Mouse (Mus musculus) hindbrain, embryonic 15.5 days (tissue): ENCODE data around the gene Pacs1. TPM values are rescaled to one million over a fixed set of nuclear protein-coding genes. Genes with fewer than 3 reads are reported as not detected.

Experiments used
- ATAC-seq: fragments of 200-750 bp; cut with Nextera tagmentation; 2 replicates; pipeline ENCODE4 v1.8.0; 2017; ENCODE audit warnings: low read depth, moderate number of reproducible peaks, moderate TSS enrichment; ENCODE audit not compliant: low FRiP score
- H3K27ac ChIP-seq: fragments of 300-500 bp; sonication (generic); replicated peaks from 2 replicates; pipeline ENCODE4 v1.5.1; 2015; ENCODE audit warnings: mild to moderate bottlenecking, inconsistent platforms
- H3K27me3 ChIP-seq: fragments of 300-500 bp; sonication (generic); 2 replicates; pipeline ENCODE4 v1.6.1; 2015; ENCODE audit warnings: control low read depth, inconsistent platforms
- H3K36me3 ChIP-seq: fragments of 300-500 bp; sonication (generic); 2 replicates; pipeline ENCODE4 v1.6.1; 2015; ENCODE audit warnings: control low read depth, inconsistent platforms
- H3K4me1 ChIP-seq: fragments of 300-500 bp; sonication (generic); replicated peaks from 2 replicates; pipeline ENCODE4 v1.6.1; 2015; ENCODE audit warnings: control low read depth, inconsistent platforms
- H3K4me2 ChIP-seq: fragments of 300-500 bp; sonication (generic); 2 replicates; pipeline ENCODE4 v1.6.1; 2015; ENCODE audit warnings: moderate library complexity, mild to moderate bottlenecking, inconsistent platforms
- H3K4me3 ChIP-seq: fragments of 300-500 bp; sonication (generic); 2 replicates; pipeline ENCODE4 v1.5.1; 2015; ENCODE audit warnings: mild to moderate bottlenecking, inconsistent platforms
- H3K9ac ChIP-seq: fragments of 300-500 bp; sonication (generic); 2 replicates; pipeline ENCODE4 v1.6.1; 2015; ENCODE audit warnings: inconsistent platforms
- H3K9me3 ChIP-seq: fragments of 300-500 bp; sonication (generic); 2 replicates; pipeline ENCODE4 v1.6.1; 2016; ENCODE audit warnings: control low read depth, inconsistent platforms
- WGBS: fragments of 180-500 bp; shearing (Covaris S2); methylation state at CpG from one replicate; pipeline ENCODE4 v1.1.7; 2015; 5-methylcytosine and 5-hydroxymethylcytosine counted together
- polyA plus RNA-seq: library from polyadenylated mRNA; unstranded; fragments of >200 nt; fragmentation: Nextera tagmentation; extraction: Ambion mirVana; gene quantifications from 2 replicates; pipeline ENCODE4 v1.2.1, GENCODE M21; 2015

Gene Pacs1
- polyA plus RNA-seq, 1 experiment from 2014 or later: 58.3 TPM

DNA sequence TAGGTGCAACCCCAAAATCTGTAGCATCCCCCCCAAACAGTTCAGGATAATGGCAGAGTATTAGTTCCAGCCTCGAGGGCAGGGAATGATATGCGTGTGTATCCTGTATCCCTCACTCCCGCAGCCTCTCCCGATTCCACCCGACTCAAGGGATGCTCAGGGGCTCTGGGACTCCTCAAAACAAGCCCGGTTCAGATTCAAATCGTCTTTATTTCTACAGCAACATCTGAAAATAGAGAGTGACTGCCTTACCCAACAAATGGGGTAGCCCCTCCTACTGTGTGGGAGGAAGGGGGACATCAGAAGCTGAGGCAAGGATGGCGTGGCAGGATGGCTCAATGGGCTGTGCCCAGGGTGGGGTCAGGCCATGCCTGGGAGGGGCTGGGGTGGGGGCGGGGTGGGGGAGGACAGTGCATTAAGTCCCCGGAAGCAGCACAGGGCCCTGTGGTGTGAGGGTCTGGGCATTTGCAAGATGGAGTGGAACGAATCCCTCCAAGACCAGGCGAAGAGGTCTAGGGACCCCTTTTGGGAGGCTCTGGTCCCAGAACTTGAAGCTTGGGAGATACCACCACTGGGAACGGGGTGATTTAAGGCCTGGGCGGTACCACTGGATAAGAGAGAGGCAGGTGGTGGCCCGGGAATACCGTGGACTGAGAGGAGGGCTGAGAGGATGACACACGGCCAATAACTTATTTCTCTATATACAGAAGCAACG lies 165.2 kb downstream of the Pacs1 start:
- no peak overlapping the region for H3K9ac ChIP-seq
- no peak overlapping the region for H3K4me3 ChIP-seq
- ATAC-seq: peak; percentile 7; the same call in 1 of the 2 replicates
- H3K4me1 ChIP-seq: peaks cover 20% of the 10 kb centered on the region
- no peaks in the 10 kb centered on the region for H3K9me3 ChIP-seq
- H3K27me3 ChIP-seq: no peaks in the 10 kb centered on the region
- WGBS: 76% methylated on average over 18 of the region's 18 CpGs
- no peak overlapping the region for H3K4me2 ChIP-seq
- no peak overlapping the region for H3K27ac ChIP-seq
- peaks cover 65% of the 10 kb centered on the region for H3K36me3 ChIP-seq

DNA sequence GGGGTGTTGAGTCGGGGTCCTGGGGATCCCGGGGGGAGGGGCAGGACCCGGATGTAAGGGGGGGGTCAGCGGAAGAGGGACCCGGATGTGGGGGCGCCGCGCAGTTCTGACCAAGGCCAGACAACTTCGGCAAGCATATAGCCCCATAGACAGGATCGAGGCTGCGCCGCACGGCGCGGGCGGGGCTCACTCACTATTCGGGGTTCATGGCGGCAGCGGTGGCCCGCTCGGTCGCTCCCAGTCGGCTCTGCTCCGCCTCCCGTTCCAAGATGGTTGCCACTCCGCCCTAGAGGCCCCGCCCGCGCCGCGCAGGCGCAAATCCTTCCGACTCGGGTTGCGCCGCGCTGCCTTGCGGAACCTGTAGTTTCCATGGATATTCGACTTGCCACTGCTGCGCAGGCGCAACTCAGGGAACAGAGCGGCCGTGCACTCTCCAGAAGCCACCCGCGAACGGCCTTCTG lies 166.2 kb downstream of the Pacs1 start, which contains the start of gene Rab1b:
TSS of gene Rab1b (minus strand) at position 342 of the 461 bp plus-strand sequence.
- peak within 1 kb of the TSS; percentile 87 for H3K4me2 ChIP-seq
- peak within 1 kb of the TSS; percentile 99 for H3K27ac ChIP-seq
- no peaks in the 10 kb centered on the region for H3K9me3 ChIP-seq
- peak within 1 kb of the TSS; percentile 74 for H3K4me3 ChIP-seq
- ATAC-seq: peak; percentile 93
- under 1% methylated on average over 46 of the region's 46 CpGs for WGBS
- H3K9ac ChIP-seq: peak within 1 kb of the TSS; percentile 89
- peaks cover 20% of the 10 kb centered on the region for H3K4me1 ChIP-seq
- H3K36me3 ChIP-seq: peaks cover 65% of the 10 kb centered on the region
- no peaks in the 10 kb centered on the region for H3K27me3 ChIP-seq

DNA sequence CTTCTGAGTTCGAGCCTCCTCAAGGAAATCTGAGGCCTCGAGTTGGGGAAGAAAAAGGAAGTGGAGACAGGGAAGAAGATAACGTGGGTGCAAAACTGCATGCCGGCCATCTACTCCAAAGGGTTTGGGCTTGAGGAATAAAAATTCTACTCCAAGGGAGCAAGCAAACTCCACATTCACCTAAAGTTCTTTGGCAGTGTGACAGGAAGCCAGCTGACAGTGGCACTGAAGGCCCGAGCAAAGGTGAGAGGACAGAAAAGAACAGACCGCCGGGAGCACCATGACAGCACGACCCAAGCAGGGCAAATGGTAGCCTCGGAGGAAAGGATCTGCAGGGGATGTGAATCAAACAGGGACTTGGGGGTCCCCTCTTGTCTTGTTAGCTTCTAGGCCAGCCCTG lies 166.8 kb downstream of the Pacs1 start:
- H3K4me3 ChIP-seq: peak overlapping the region; percentile 74
- no peaks in the 10 kb centered on the region for H3K27me3 ChIP-seq
- H3K4me2 ChIP-seq: peak overlapping the region; percentile 87
- peak overlapping the region; percentile 89 for H3K9ac ChIP-seq
- H3K36me3 ChIP-seq: peaks cover 62% of the 10 kb centered on the region
- peaks cover 20% of the 10 kb centered on the region for H3K4me1 ChIP-seq
- 25% methylated on average over 9 of the region's 9 CpGs for WGBS
- ATAC-seq: no peak
- H3K9me3 ChIP-seq: no peaks in the 10 kb centered on the region
- H3K27ac ChIP-seq: peak overlapping the region; percentile 99

DNA sequence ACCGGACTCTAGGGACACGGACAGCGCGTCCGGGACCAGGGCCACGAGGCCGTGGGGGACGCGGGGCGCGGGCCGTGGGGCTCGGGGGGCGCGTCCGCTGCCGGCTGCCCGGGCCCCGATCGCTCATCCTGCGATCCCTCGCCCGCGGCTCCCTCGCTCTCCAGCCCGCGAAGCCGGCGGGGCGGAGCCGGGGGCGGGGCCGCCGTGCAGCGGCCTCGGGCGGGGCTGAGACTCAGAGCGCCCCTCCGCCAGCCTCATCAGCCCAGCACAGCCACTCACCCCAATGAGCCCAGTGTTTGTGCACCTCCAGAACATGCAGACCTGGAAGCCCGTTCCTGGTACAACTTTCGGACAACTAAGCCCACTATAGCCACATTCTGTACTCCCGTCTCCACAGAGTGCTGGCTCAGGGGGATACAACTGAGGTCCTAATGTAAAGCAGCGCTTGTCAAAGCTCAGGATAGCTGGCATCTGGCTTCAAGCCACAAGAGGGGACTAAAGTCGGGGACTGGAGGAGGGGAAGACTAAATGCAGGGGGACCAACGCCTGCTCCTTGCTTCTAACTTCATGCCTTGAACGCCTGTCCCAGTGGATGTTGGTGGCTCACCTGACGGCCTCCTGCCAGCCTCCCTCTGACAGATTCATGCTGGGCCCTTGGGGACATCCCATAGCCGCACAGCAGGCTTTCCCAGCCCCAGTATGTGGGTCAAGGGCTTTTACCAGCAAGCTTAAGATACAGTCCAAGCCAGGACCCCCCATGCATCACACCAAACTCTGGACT lies 174.4 kb downstream of the Pacs1 start, which contains the start of gene Cnih2:
TSS of gene Cnih2 (minus strand) at position 159 of the 781 bp plus-strand sequence.
- ATAC-seq: peak; percentile 68
- WGBS: 1% methylated on average over 41 of the region's 48 CpGs
- peak within 1 kb of the TSS; percentile 87 for H3K4me2 ChIP-seq
- H3K4me1 ChIP-seq: peaks cover 56% of the 10 kb centered on the region
- H3K9ac ChIP-seq: peak within 1 kb of the TSS; percentile 99
- peaks cover 35% of the 10 kb centered on the region for H3K36me3 ChIP-seq
- peak within 1 kb of the TSS; percentile 91 for H3K4me3 ChIP-seq
- H3K9me3 ChIP-seq: no peaks in the 10 kb centered on the region
- peak within 1 kb of the TSS; percentile 97 for H3K27ac ChIP-seq
- no peaks in the 10 kb centered on the region for H3K27me3 ChIP-seq

DNA sequence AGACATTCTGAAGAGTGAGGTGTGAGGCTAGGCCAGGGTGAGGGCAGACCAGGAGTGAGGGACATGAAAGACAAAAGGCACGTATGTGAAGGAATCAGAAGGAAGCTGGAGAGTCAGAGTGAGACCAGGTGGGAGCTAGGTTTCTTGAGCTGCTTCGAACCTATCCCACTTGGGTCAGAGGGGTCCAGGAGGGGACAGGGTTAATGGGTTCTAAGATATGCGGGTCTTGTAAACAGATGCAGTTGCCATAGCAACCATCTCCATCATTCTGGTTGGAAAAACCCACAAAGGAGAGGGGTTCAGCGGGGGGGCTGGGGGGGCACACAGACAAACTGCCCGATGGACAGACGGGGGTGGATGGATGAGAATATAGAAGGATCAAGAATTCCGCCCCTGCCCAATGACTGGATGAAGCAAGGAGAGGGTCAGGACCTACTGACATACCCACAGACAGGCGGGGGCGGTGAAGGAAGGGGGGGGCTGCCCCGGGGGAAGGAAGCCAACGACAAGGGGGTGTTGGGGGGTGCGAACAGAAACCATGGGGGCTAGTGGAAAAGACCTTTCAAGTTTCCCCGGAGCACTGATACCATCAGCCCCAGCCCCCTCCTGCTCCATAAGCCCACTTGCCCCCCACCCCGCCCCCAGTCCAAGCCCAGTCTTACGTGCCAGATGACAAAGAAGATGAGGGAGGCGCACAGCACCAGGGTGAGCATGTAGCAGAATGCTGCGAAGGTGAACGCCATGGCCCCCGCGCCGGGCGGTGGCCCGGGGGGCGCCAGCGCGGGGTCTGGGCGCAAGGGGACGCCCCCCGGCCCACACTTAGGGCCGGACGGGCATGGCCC lies 175.2 kb downstream of the Pacs1 start:
- Histone ChIP-seq H3K9ac (peak overlapping the region; percentile 99), H3K4me3 (peak overlapping the region; percentile 91), H3K27ac (peak overlapping the region; percentile 97), H3K9me3 (no peaks in the 10 kb centered on the region), H3K36me3 (peaks cover 34% of the 10 kb centered on the region), H3K27me3 (no peaks in the 10 kb centered on the region), H3K4me2 (peak overlapping the region; percentile 87), H3K4me1 (peaks cover 63% of the 10 kb centered on the region)
- peak; percentile 39 for ATAC-seq
- WGBS: 2% methylated on average over 21 of the region's 31 CpGs

DNA sequence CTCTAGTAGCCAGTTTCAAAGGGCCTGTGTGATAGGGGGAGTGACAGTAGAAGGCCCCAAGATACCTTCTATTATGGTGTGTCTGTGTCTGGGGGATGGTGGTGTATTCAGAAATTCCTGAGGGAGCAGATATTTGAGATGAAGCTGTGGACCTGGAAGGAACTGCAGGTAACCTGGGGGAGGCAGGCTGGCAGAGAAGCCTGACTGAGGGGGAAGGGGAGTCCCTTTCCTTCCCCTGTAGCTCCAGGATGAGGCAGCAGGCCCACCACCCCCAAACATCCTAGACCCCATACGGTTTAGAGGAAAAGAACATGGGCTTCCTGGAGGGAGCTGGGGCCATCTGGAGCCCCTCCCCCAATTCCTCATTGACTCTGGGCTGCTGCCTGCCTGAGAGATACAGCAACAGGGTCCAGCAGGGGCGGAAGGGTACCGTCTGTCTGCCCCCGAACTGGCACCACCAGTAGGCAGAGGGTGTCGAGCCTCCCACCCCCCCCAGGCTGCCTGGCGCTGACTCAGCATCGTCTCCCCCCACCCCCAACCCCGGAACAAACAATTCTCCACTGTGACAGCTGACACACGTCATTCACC lies 176.9 kb downstream of the Pacs1 start:
- Histone ChIP-seq H3K9me3 (no peaks in the 10 kb centered on the region), H3K27ac (peak overlapping the region; percentile 97), H3K27me3 (no peaks in the 10 kb centered on the region), H3K36me3 (peaks cover 36% of the 10 kb centered on the region), H3K4me3 (peak overlapping the region; percentile 91), H3K4me1 (peaks cover 63% of the 10 kb centered on the region), H3K4me2 (peak overlapping the region; percentile 87), H3K9ac (peak overlapping the region; percentile 99)
- no peak for ATAC-seq
- 7% methylated on average over 9 of the region's 9 CpGs for WGBS

DNA sequence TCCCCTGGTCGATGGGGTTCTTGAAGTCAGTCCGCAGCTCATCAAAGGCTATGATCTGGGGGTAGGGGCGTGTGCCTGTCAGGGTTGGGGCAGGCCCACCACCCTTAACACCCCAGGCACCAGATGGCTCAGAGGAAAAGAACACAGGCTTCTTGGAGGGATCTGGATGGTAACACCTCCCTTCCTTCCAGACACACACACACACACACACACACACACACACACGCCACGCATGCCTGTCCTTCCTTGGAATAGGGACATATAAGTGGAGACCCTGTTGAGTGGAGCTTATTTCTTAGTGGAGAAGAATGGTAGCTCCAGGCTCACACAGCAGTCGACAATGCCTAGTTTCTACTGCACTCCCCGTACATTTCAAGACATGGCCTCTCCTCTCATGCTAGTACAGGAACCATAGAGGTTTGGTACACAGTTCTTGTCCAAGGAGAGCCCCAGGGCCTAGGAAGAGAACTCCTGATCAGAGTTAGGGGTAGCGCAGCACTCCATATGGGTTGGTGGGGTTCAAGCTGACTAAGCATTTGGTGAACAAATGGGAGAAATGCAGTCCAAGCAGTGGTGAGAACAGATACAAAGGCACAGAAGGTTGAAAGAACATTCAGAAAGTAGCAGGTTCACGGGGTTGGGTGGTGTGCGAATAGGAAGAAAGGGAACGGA lies 178.0 kb downstream of the Pacs1 start:
- Histone ChIP-seq H3K27me3 (no peaks in the 10 kb centered on the region), H3K9ac (peak overlapping the region; percentile 45), H3K4me3 (peak overlapping the region; percentile 91), H3K9me3 (no peaks in the 10 kb centered on the region), H3K4me1 (peaks cover 61% of the 10 kb centered on the region), H3K27ac (peak overlapping the region; percentile 97), H3K4me2 (peak overlapping the region; percentile 87), H3K36me3 (peaks cover 33% of the 10 kb centered on the region)
- no peak; the same call in 1 of the 2 replicates for ATAC-seq
- WGBS: 25% methylated on average over 11 of the region's 11 CpGs

DNA sequence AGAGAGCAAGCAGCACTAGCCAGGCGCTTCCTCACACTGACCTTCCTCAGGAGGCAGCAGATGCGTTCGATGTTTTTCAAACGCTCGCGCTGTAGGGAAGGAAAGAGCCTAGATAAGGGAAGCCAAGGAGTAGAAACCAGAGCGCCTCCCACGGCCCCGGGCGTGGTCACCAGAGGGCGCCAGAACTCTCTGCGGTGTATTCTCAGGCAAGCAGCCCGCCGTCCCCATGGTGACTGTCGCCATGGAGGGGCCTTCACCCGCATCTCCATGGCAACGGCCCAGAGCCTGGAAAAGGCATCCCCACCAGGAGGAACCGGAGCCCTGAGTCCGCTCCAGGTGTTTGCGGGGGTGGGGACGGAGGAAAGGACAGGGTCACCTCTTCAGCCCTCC lies 178.7 kb downstream of the Pacs1 start:
- Histone ChIP-seq H3K27ac (peak overlapping the region; percentile 97), H3K27me3 (no peaks in the 10 kb centered on the region), H3K9ac (peak overlapping the region; percentile 45), H3K36me3 (peaks cover 30% of the 10 kb centered on the region), H3K9me3 (no peaks in the 10 kb centered on the region), H3K4me2 (peak overlapping the region; percentile 87), H3K4me3 (peak overlapping the region; percentile 91), H3K4me1 (peaks cover 60% of the 10 kb centered on the region)
- WGBS: under 1% methylated on average over 21 of the region's 21 CpGs
- peak; percentile 62 for ATAC-seq

DNA sequence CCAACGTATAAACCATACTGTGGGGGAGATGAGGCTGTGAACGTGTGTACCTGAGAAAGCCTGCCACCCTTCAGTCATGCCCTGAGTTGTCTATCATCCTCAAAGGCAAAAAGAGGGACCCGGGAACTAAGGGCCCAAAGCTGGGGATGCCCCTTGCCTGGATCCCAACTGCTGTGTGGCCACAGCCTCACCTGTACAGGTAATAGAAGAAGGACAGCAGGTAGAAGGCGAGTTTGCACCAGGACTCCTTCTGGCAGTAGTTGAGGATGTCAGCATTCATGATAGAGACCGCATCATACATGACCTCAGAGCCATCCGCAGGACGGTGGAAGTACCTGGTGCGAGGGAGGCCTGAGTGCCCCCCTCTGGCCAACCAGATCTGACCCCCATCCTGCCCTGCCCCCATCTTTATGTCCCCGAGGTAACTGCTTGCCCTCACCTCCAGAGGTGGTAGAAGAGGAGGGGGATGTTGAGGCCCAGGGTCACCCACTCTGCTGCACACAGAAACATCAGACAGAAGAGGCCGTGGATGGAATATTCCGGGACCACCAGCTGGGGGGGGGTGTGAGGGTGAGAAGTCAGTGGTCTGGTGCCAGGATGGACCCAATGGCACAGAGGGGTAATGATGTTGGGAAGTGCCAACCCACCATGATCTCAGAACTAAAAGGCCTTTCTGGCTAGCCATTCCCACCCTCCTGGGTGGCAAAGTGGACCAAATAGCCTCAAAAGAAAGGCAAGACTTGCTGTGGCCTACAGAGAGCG lies 179.3 kb downstream of the Pacs1 start:
- H3K9ac ChIP-seq: peak overlapping the region; percentile 45; the same call in 1 of the 2 replicates
- peaks cover 30% of the 10 kb centered on the region for H3K36me3 ChIP-seq
- peaks cover 60% of the 10 kb centered on the region for H3K4me1 ChIP-seq

DNA sequence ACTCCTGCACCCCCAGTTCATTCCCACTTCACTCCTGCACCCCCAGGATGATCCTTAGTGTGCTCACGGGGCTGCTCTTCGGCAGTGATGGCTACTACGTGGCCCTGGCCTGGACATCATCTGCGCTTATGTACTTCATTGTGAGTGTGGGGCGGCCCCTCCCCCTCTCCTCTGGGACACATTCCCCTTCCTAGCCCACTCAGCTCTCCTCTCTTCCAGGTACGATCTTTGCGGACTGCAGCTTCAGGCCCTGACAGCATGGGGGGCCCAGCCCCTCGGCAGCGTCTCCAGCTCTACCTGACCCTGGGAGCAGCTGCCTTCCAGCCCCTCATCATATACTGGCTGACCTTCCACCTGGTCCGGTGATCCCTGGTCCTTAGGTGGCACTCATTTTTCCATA lies 180.8 kb downstream of the Pacs1 start:
- Histone ChIP-seq H3K4me3 (no peak overlapping the region), H3K36me3 (peaks cover 30% of the 10 kb centered on the region), H3K4me1 (peaks cover 61% of the 10 kb centered on the region), H3K9me3 (no peaks in the 10 kb centered on the region), H3K27ac (no peak overlapping the region), H3K27me3 (no peaks in the 10 kb centered on the region), H3K4me2 (no peak overlapping the region), H3K9ac (no peak overlapping the region)
- WGBS: 83% methylated on average over 10 of the region's 10 CpGs
- no peak for ATAC-seq

More for the DNA sequence above, 179.3 kb downstream of the Pacs1 start:
- Histone ChIP-seq H3K27ac (peak overlapping the region; percentile 97), H3K27me3 (no peaks in the 10 kb centered on the region), H3K9me3 (no peaks in the 10 kb centered on the region), H3K4me3 (peak overlapping the region; percentile 91; the same call in 1 of the 2 replicates), H3K4me2 (peak overlapping the region; percentile 87)
- WGBS: 70% methylated on average over 12 of the region's 12 CpGs
- ATAC-seq: no peak
